Mouse (Mus musculus) heart, adult 2 months (tissue): ENCODE data around the gene Zbtb5.

Source experiments
- CTCF ChIP-seq: fragments of 200-600 bp; IDR thresholded peaks from 2 replicates; pipeline ENCODE4 v1.8.1; 2022; ENCODE audit warnings: antibody characterized with exemption, mild to moderate bottlenecking, moderate library complexity
- EP300 ChIP-seq: fragments of 200-500 bp; IDR thresholded peaks from 2 replicates; pipeline ENCODE4 v1.6.1; 2011; ENCODE audit warnings: low read depth, low read length, control low read depth; ENCODE audit not compliant: insufficient read depth
- POLR2A ChIP-seq: fragments of 200-500 bp; IDR thresholded peaks from 2 replicates; pipeline ENCODE4 v1.6.1; 2011; ENCODE audit warnings: mild to moderate bottlenecking, low read depth, low read length, control low read depth; ENCODE audit not compliant: insufficient read depth

DNA sequence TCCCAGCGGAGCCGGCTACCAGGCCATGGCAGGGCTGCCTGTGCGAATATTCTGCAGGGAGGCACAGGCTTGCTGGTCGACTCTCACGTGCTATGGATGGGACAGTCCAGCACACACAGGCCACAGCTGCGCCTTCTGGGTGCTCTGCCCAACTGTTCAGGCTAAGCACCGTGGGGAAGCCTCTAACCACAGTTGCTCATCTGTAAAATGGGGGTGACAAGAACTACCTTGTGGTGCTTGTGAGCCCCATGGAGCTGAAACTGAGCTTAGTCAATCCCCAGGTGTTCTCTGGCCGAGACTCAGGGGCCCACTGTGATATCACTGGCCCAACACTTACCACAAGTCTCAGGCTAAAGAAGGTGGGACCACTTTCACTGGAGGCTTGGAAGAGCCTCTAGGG, 44.8 kb downstream of the Zbtb5 start:
- no peak for TF ChIP-seq CTCF
- no peak for TF ChIP-seq POLR2A
- no peak for TF ChIP-seq EP300
